Mouse (Mus musculus): ENCODE measurements around the gene Mrpl49. TPM values are rescaled to one million over a fixed set of nuclear protein-coding genes. Genes with fewer than 3 reads are reported as not detected.

Gene Mrpl49
- polyA plus RNA-seq, 1 experiment, result 52.5 TPM

- TF ChIP-seq CTCF (IDR thresholded peaks at IDR 0.05; ENCODE audit: control insufficient read depth, insufficient read depth, low read length), result no peak
- TF ChIP-seq POLR2A (IDR thresholded peaks at IDR 0.05; ENCODE audit: borderline replicate concordance, control insufficient read depth, low read depth, low read length), result peak; percentile 54; the same call in 1 of the 2 replicates
- H3K27ac ChIP-seq (ENCODE audit: control insufficient read depth, insufficient read depth, low read depth, low read length, poor library complexity), result peak overlapping the region; percentile 98
- peak overlapping the region; percentile 84 for H3K4me3 ChIP-seq (replicated peaks; ENCODE audit: control insufficient read depth, low read depth, low read length)
- peaks cover 3% of the 10 kb centered on the region for H3K4me1 ChIP-seq (ENCODE audit: control insufficient read depth, insufficient read depth, low read length)
- under 1% methylated on average over 44 of the region's 44 CpGs for WGBS
Measured at GRCm38 (mm10) chr19:6061641-6062302, 4.2 kb upstream of the Mrpl49 start.

- WGBS, result under 1% methylated on average over 58 of the region's 58 CpGs
- Histone ChIP-seq H3K4me3 (replicated peaks; ENCODE audit: control insufficient read depth, low read depth, low read length) (peak within 1 kb of the TSS; percentile 84), H3K27ac (ENCODE audit: control insufficient read depth, insufficient read depth, low read depth, low read length, poor library complexity) (peak within 1 kb of the TSS; percentile 98), H3K4me1 (ENCODE audit: control insufficient read depth, insufficient read depth, low read length) (peaks cover 3% of the 10 kb centered on the region)
- TF ChIP-seq CTCF (IDR thresholded peaks at IDR 0.05; ENCODE audit: control insufficient read depth, insufficient read depth, low read length), result no peak
- peak; percentile 79; the same call in 1 of the 2 replicates for TF ChIP-seq POLR2A (IDR thresholded peaks at IDR 0.05; ENCODE audit: borderline replicate concordance, control insufficient read depth, low read depth, low read length)
Measured at GRCm38 (mm10) chr19:6061021-6061533, 3.5 kb upstream of the Mrpl49 start, which contains the start of gene Znhit2. Gene Znhit2 (plus strand): TSS chr19:6061192.

- H3K4me3 ChIP-seq (replicated peaks; ENCODE audit: control insufficient read depth, low read depth, low read length), result peak overlapping the region; percentile 97
Measured at GRCm38 (mm10) chr19:6058966-6059365, 1.4 kb upstream of the Mrpl49 start.

DNA sequence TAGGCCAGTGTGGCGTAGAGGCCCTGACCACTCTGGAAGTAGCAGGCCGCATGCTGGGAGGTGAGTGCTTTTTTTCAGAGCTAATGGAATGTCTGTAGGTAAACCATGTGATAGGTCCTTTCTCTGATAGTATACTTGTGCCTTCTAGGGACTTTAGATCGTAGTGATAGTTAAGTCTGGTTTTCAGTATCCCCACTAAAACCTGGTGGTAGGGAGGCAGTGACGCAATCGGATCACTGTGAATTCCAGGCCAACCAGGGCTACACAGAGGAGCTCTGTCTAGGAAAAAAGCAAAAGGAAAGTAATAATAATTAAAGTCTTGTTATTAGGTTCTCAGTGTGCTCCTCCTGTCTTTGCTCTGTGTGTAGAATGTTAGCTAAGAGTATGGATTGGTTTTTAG lies 928 bp upstream of the Mrpl49 start:
- TF ChIP-seq CTCF (IDR thresholded peaks at IDR 0.05; ENCODE audit: control insufficient read depth, insufficient read depth, low read length) (no peak), POLR2A (IDR thresholded peaks at IDR 0.05; ENCODE audit: borderline replicate concordance, control insufficient read depth, low read depth, low read length) (no peak)
- WGBS, result 18% methylated on average over 5 of the region's 5 CpGs
- Histone ChIP-seq H3K4me3 (replicated peaks; ENCODE audit: control insufficient read depth, low read depth, low read length) (peak overlapping the region; percentile 97), H3K4me1 (ENCODE audit: control insufficient read depth, insufficient read depth, low read length) (peaks cover 3% of the 10 kb centered on the region), H3K27ac (ENCODE audit: control insufficient read depth, insufficient read depth, low read depth, low read length, poor library complexity) (peak overlapping the region; percentile 93)

More at GRCm38 (mm10) chr19:6058966-6059365, 1.4 kb upstream of the Mrpl49 start:
- Histone ChIP-seq H3K27ac (ENCODE audit: control insufficient read depth, insufficient read depth, low read depth, low read length, poor library complexity) (no peak overlapping the region), H3K4me1 (ENCODE audit: control insufficient read depth, insufficient read depth, low read length) (peaks cover 3% of the 10 kb centered on the region)
- TF ChIP-seq POLR2A (IDR thresholded peaks at IDR 0.05; ENCODE audit: borderline replicate concordance, control insufficient read depth, low read depth, low read length) (no peak), CTCF (IDR thresholded peaks at IDR 0.05; ENCODE audit: control insufficient read depth, insufficient read depth, low read length) (no peak)
- 78% methylated on average over 5 of the region's 5 CpGs for WGBS

- WGBS, result 47% methylated on average over 4 of the region's 4 CpGs
- Histone ChIP-seq H3K4me3 (replicated peaks; ENCODE audit: control insufficient read depth, low read depth, low read length) (peak overlapping the region; percentile 27), H3K27ac (ENCODE audit: control insufficient read depth, insufficient read depth, low read depth, low read length, poor library complexity) (no peak overlapping the region), H3K4me1 (ENCODE audit: control insufficient read depth, insufficient read depth, low read length) (no peaks in the 10 kb centered on the region; the same call in 1 of the 2 replicates)
- TF ChIP-seq CTCF (IDR thresholded peaks at IDR 0.05; ENCODE audit: control insufficient read depth, insufficient read depth, low read length), result no peak
- TF ChIP-seq POLR2A (IDR thresholded peaks at IDR 0.05; ENCODE audit: borderline replicate concordance, control insufficient read depth, low read depth, low read length), result no peak
Measured at GRCm38 (mm10) chr19:6056696-6057095, 889 bp downstream of the Mrpl49 start.

DNA sequence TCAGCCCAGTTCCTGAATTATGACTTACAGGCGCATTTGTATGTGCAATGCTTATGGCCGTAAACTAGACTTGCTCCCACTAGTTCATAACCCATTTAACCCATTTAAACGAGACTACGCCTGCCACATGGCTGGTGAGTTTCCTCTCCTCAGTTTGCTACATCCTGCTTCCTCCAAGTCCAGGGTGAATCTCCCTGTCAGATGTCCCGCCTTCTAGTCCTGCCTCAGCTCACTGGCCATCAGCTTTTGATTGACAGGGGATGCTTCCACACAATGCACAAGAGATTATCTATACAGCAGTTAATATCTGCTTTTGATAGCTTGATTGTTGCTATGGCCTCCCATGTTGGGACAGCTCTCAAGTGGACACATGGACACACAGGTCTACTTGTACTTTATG lies 3.3 kb downstream of the Mrpl49 start:
- WGBS, result 69% methylated on average over 5 of the region's 5 CpGs
- no peak for TF ChIP-seq CTCF (IDR thresholded peaks at IDR 0.05; ENCODE audit: control insufficient read depth, insufficient read depth, low read length)
- no peak for TF ChIP-seq POLR2A (IDR thresholded peaks at IDR 0.05; ENCODE audit: borderline replicate concordance, control insufficient read depth, low read depth, low read length)
- Histone ChIP-seq H3K4me3 (replicated peaks; ENCODE audit: control insufficient read depth, low read depth, low read length) (no peak overlapping the region), H3K27ac (ENCODE audit: control insufficient read depth, insufficient read depth, low read depth, low read length, poor library complexity) (no peak overlapping the region), H3K4me1 (ENCODE audit: control insufficient read depth, insufficient read depth, low read length) (peaks cover 7% of the 10 kb centered on the region)

DNA sequence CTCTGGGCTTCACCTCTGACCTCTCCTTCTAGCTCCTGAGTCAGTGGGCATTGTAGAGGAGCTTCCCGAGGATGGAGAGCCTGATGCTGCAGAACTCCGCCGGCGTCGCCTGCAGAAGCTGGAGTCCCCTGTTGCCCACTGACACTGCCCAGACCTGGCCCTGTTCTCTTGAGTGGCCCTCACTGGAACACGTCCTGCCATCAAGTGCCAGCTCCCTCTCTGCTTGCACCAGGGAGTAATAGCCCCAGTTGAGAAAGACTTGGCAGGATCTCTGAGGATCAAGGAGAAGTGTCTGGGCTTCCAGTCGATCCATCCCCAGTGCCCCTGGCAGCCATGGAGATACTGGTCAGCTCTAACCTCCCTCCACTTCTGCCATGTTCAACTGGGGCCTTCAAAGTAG lies 5.1 kb downstream of the Mrpl49 start:
- no peak for TF ChIP-seq POLR2A (IDR thresholded peaks at IDR 0.05; ENCODE audit: borderline replicate concordance, control insufficient read depth, low read depth, low read length)
- TF ChIP-seq CTCF (IDR thresholded peaks at IDR 0.05; ENCODE audit: control insufficient read depth, insufficient read depth, low read length), result no peak
- peaks cover 7% of the 10 kb centered on the region for H3K4me1 ChIP-seq (ENCODE audit: control insufficient read depth, insufficient read depth, low read length)
- no peak overlapping the region for H3K27ac ChIP-seq (ENCODE audit: control insufficient read depth, insufficient read depth, low read depth, low read length, poor library complexity)
- H3K4me3 ChIP-seq (replicated peaks; ENCODE audit: control insufficient read depth, low read depth, low read length), result no peak overlapping the region
- 87% methylated on average over 7 of the region's 7 CpGs for WGBS

- peaks cover 8% of the 10 kb centered on the region for H3K4me1 ChIP-seq (ENCODE audit: control insufficient read depth, insufficient read depth, low read length)
- H3K4me3 ChIP-seq (replicated peaks; ENCODE audit: control insufficient read depth, low read depth, low read length), result peak overlapping the region; percentile 52
- H3K27ac ChIP-seq (ENCODE audit: control insufficient read depth, insufficient read depth, low read depth, low read length, poor library complexity), result peak overlapping the region; percentile 99
- WGBS, result 64% methylated on average over 11 of the region's 11 CpGs
- TF ChIP-seq CTCF (IDR thresholded peaks at IDR 0.05; ENCODE audit: control insufficient read depth, insufficient read depth, low read length) (no peak), POLR2A (IDR thresholded peaks at IDR 0.05; ENCODE audit: borderline replicate concordance, control insufficient read depth, low read depth, low read length) (no peak)
Measured at GRCm38 (mm10) chr19:6048681-6049410, 8.7 kb downstream of the Mrpl49 start.

All from bone marrow, adult 2 months (tissue).